Mouse (Mus musculus): ENCODE data around the gene Tnip1. TPM values are rescaled to one million over a fixed set of nuclear protein-coding genes. Genes with fewer than 3 reads are reported as not detected.
"Not testable (repeated sequence)": the region's sequence is repeated elsewhere in the genome, so short reads cannot be mapped to it uniquely, and the experiment has no call there.

Tnip1 gene
- total RNA-seq, 2 experiments from 2014 or later: 29.5 to 33.7 TPM

DNA sequence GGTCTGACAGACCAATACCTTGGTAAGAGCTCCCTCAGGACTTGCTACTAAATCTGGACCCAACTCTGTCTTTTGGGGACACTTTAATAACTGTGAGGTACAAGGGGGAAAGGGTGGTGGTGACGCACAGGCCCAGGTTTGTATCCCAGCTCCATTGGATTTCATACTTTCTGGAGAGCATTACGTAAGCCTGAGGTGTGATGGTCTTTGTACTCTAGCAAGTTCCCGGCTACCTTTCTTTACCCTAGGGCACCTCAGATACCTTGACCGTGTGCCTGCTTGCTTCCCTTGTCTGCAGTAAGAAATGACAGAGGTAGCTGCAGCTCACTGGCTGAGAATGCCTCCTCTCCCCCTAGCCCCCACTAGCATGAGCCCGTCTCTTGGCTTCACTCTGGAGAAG lies 55.5 kb downstream of the Tnip1 start:
- DNase-seq: no peak

- DNase-seq: no peak
Measured at GRCm38 (mm10) chr11:54906466-54906865, 56.3 kb downstream of the Tnip1 start.

DNA sequence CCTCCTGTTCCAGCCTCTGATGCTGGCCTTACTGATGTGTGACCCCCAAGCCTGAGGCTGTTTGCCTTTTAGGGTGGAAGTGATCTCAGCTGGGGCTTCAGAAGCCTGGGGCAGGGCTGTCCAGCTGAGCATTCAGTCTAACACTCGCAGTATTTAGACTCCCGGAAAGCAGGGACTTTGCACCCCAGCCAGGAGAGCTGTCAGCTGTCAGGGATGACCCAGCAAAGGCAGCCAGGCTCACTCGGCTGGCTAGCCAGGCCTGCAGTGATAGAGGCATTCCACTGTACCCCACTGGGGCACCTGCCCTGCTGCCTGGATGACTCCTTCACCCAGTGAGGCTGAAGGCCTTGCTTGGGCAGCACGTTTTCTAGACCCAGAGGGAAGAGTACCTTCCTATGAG lies 56.8 kb downstream of the Tnip1 start:
- peak; percentile 49 for DNase-seq

- DNase-seq: no peak
Measured at GRCm38 (mm10) chr11:54905086-54905485, 57.6 kb downstream of the Tnip1 start.

- DNase-seq: peak; percentile 79
Measured at GRCm38 (mm10) chr11:54903940-54904706, 58.6 kb downstream of the Tnip1 start.

DNA sequence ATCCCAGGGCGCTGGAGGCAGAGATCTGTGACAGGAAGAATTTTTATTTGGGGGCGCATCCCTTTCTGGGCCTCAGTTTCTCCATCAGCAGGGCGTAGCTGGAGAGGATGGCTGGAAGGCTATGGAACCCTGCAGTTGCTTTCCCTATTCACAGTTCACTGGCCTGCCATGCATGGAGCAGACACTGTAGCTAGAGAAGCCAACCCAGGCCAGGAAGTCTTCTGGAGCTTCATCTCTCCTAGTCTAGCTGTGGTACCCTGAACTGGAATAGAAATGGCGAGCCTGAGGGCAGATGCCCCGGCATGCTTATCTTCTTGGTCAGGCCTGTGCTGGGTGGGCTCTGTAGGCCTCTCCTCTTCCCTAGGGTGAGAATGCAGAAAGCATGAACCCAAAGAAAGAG lies 59.4 kb downstream of the Tnip1 start:
- DNase-seq: no peak

- DNase-seq: peak; percentile 86
Measured at GRCm38 (mm10) chr11:54902333-54903323, 60.1 kb downstream of the Tnip1 start, which contains the start of gene Gpx3. Gene Gpx3 (plus strand): TSS chr11:54902453.

GRCm38 (mm10) chr11:54899657-54900056 lies 63.1 kb downstream of the Tnip1 start:
- DNase-seq: no peak

- DNase-seq: no peak
Measured at GRCm38 (mm10) chr11:54897470-54897869, 65.2 kb downstream of the Tnip1 start.

DNA sequence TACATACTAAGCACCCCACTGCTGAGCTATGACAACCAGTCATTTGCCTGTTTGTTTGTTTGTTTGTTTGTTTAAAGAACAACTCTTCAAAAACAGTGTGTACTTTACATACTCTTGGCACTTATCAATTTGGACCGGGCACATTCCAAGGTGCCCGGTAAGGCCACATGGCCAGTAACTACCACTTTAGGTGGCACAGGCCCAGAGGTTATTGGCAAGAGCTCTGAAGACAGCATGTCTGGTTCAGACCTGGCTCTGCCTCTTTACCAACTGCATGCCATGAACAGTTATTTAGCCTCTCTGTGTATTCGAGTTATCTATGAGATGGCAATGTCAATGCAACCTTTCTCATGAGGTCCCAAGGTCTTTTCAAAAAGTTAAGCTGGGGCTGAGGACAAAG lies 66.1 kb downstream of the Tnip1 start:
- DNase-seq: not testable (repeated sequence)

- DNase-seq: no peak
Measured at GRCm38 (mm10) chr11:54894589-54894988, 68.1 kb downstream of the Tnip1 start.

- no peak for DNase-seq
Measured at GRCm38 (mm10) chr11:54892091-54892490, 70.6 kb downstream of the Tnip1 start.

DNA sequence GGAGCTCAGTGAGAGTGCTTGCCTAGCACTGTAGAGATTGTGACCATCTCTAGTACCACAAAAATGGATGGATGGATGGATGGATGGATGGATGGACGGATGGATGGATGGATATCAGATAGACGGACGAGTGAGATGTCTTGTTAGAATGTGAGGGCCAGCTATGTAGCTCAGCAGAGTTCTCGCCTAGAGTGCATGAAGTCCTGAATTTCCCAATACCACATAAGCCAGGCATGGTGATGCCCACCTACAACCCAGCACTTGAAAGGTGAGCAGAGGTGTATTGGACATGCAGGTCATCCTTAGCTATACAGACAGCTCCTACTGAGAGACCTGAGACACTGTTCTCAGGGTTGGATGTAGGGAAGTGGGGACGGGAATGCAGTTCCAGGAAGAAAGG lies 71.4 kb downstream of the Tnip1 start:
- DNase-seq: no peak

- no peak for DNase-seq
Measured at GRCm38 (mm10) chr11:54887927-54888326, 74.8 kb downstream of the Tnip1 start.

DNA sequence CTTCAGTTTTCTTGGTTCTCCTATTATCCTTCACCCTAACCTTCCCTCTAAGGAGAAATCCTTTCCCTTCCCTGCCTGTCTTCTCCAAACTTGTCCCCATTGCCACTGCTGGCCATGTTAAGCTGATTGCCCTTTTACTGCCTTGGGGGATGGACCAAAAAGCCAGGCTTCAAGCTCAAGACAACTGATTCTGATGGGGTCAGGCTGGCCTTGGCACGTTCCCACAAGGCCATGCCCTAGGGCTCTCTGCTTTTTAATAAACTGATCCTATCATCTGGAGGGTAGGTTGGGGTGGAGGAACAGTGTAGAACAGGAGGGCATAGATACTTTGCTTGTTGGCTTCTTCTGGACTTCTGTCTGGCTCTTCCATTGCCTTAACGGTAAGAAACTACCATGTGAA lies 77.3 kb downstream of the Tnip1 start:
- DNase-seq: no peak

DNA sequence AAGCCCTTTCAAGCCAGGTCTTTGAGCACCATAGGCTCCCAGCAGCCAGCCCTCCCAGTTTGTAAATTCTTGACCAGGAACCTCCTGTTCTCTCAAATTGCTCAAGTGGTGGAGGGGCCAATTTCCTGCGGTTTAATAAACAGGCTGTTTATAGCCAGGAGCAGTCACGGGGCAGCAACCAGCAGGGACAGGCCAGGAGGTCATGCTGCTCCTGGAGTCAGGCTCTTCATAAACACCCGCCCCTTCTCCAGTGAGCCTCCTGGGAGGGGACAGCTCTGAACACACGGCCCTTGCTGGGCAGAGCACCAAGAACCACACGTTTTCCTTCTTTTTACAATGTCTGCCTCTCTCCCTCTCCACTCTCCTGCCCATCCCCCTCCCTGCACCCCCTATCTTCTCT lies 77.8 kb downstream of the Tnip1 start:
- DNase-seq: peak; percentile 41

GRCm38 (mm10) chr11:54884197-54884828 lies 78.4 kb downstream of the Tnip1 start:
- no peak for DNase-seq

DNA sequence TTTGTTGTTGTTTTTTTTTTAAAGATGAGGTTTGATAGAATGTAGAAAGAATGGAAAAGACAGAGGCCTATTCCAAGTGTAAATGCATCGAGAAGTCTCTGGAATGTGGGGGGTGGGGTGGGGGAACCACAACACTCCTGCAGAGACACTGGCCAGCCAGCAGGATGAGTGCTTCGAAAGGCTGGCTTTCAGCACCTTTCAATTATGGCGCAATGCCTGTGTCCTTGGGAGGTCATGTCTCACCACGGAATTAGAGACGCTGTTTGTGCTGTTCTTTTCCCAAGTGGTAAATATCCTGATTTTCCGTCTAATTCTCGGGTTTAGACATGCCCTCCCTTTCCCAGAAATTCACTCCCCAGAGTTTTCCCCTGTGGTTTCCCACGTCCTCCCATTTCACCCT lies 80.0 kb downstream of the Tnip1 start:
- DNase-seq: peak; percentile 75

DNA sequence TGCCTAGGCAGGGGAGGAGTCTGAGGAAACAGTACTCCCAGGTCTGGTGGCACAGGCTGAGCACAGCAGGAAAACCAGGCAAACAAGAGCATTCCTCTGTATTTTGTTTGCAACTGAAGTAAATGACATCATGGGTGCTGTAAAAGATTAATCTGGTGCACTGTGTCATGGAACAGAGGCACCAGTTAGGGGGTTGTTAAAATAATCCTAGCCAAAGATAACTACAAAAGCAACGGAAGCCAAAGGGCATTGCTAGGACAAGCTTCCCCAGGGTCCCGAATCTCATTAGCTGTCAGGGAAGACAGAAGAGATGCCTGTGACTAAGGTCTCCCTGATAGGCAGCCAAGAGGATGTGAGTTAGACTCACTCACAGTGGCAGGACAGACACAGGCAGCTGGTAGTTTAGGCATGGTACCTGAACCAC lies 81.7 kb downstream of the Tnip1 start:
- DNase-seq: peak; percentile 42

DNA sequence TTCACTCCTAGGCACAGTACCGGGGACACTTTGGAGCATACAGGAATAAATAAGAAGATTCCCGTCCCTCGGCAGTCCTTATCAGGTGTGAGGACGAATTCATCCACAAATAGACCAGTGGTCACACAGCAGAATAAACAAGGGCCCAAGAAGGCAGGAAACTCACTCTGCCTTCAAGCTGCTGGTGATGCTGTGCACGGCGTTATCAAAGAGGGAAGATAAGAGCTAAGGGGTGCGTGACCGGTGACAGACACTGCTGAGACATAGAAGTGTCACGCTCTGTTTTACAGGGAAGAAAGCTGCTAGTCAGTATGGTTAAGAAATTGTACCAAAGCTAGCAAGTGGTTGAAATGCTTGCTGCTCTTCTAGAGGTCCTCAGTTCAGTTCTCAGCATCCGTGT lies 82.8 kb downstream of the Tnip1 start:
- DNase-seq: no peak

DNA sequence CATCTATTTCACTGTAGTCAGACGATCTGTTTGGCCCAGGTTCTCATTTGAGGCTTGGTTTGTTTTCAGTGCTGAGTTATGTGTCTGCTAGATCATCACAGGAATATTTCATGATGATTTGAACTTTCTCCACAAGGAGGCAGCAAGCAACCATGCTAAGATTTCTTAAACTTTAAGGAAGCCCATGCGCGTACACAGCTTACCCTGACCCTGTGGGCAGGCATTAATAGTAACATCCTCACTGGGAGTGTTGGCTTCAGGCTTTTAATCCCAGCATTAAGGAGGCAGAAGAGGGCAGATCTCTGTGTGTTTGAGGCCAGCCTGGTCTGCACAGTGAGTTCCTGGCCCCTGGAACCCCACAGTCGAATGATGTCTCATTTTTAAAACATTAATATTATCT lies 83.3 kb downstream of the Tnip1 start:
- peak; percentile 72 for DNase-seq

DNA sequence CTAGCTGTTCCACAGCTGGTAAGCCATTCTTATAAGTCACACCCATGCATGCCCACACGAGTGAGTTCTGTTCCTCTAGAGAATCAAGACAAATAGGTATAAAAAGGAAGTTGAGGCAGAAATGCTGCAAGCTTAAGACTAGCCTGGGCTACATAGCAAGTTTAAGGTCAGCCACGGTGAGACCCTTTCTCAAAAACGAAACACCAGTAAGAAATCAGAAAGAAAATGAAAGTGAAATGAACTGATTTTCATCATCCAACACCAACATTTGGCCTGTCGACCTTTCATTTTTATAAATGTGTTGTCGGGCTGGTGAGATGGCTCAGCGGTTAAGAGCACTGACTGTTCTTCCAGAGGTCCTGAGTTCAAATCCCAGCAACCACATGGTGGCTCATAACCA lies 83.8 kb downstream of the Tnip1 start:
- no peak for DNase-seq

DNA sequence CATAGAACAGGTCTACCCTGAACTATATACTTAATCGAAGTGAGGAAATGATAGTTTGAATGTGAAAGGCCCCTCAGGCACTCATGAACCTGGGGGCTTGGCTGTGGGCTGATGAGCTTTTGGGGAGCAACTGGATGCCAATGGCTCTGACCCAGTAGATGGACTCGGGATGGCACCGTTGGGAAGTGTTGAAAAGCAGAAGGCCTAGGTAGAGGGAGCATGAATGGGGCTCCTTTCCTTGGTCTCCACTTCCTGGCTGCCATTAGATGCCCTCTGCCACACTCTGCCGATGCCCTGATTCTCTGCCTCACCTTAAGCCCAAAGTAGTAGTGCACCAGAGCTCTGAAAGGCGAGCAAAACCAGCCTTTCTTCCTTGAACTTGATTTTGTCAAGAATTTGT lies 86.7 kb downstream of the Tnip1 start:
- DNase-seq: no peak
